Mouse (Mus musculus) liver, embryonic 16.5 days (tissue): ENCODE measurements around the gene Prpf19. TPM values are rescaled to one million over a fixed set of nuclear protein-coding genes. Genes with fewer than 3 reads are reported as not detected.

Experiments used
- ATAC-seq: fragments of 200-750 bp; cut with Nextera tagmentation; 2 replicates; pipeline ENCODE4 v1.8.0; 2017; ENCODE audit warnings: low read depth, mild to moderate bottlenecking, moderate number of reproducible peaks, moderate library complexity
- H3K27ac ChIP-seq: fragments of 300-500 bp; sonication (generic); 2 replicates; pipeline ENCODE4 v1.5.1; 2014; ENCODE audit warnings: mild to moderate bottlenecking, low read length
- H3K27me3 ChIP-seq: fragments of 300-500 bp; sonication (generic); 2 replicates; pipeline ENCODE4 v1.6.1; 2014; ENCODE audit warnings: low read depth, low read length, mixed read lengths; ENCODE audit not compliant: control insufficient read depth, insufficient read depth
- H3K36me3 ChIP-seq: fragments of 300-500 bp; sonication (generic); 2 replicates; pipeline ENCODE4 v1.6.1; 2014; ENCODE audit warnings: mild to moderate bottlenecking; ENCODE audit not compliant: control insufficient read depth, insufficient read depth
- H3K4me1 ChIP-seq: fragments of 300-500 bp; sonication (generic); 2 replicates; pipeline ENCODE4 v1.6.1; 2014; ENCODE audit warnings: low read depth, low read length, mixed read lengths; ENCODE audit not compliant: control insufficient read depth
- H3K4me2 ChIP-seq: fragments of 300-500 bp; sonication (generic); 2 replicates; pipeline ENCODE4 v1.6.1; 2014; ENCODE audit warnings: low read depth, low read length, mixed read lengths
- H3K4me3 ChIP-seq: fragments of 300-500 bp; sonication (generic); 2 replicates; pipeline ENCODE4 v1.5.1; 2014; ENCODE audit warnings: low read depth, mild to moderate bottlenecking, low read length
- H3K9ac ChIP-seq: fragments of 300-500 bp; sonication (generic); 2 replicates; pipeline ENCODE4 v1.6.1; 2014; ENCODE audit warnings: low read depth, low read length
- H3K9me3 ChIP-seq: fragments of 300-500 bp; sonication (generic); replicated peaks from 2 replicates; pipeline ENCODE4 v1.6.1; 2016; ENCODE audit warnings: low read length; ENCODE audit not compliant: control insufficient read depth
- WGBS: fragments of 180-500 bp; shearing (Covaris S2); extraction: QIAGEN DNeasy Blood & Tissue Kit; methylation state at CpG from one replicate; pipeline ENCODE4 v1.1.7; 2014; ENCODE audit not compliant: insufficient replicate concordance; 5-methylcytosine and 5-hydroxymethylcytosine counted together
- polyA plus RNA-seq: library from polyadenylated mRNA; unstranded; fragments of >200 nt; fragmentation: Nextera tagmentation; extraction: Ambion mirVana; gene quantifications from 2 replicates; pipeline ENCODE4 v1.2.1, GENCODE M21; 2015

Gene Prpf19
- polyA plus RNA-seq, 1 experiment from 2014 or later: 11.7 TPM

DNA sequence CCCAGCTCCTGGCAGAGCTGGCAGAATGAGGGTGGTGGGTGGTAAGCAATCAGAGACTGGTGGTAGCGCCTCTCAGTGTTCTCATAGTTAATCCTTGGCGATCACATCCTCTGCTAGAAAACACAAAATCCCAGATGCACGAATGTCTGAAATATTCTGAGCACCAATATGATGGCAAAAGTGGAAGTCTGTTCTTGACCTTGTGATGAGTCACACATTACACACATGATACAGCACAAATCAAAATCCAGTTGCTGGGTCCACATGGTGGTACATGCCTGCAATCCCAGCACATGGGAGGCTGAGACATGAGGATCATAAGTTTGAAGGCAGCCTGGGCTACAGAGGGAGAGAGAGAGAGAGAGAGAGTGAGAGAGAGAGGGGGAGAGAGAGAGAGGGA is 26.0 kb downstream of the Prpf19 start:
- Histone ChIP-seq H3K27ac (no peak overlapping the region), H3K4me1 (no peaks in the 10 kb centered on the region), H3K9me3 (no peaks in the 10 kb centered on the region), H3K36me3 (no peaks in the 10 kb centered on the region), H3K27me3 (no peaks in the 10 kb centered on the region), H3K4me3 (no peak overlapping the region), H3K9ac (no peak overlapping the region), H3K4me2 (no peak overlapping the region)
- 50% methylated on average over 3 of the region's 3 CpGs for WGBS
- ATAC-seq: no peak

DNA sequence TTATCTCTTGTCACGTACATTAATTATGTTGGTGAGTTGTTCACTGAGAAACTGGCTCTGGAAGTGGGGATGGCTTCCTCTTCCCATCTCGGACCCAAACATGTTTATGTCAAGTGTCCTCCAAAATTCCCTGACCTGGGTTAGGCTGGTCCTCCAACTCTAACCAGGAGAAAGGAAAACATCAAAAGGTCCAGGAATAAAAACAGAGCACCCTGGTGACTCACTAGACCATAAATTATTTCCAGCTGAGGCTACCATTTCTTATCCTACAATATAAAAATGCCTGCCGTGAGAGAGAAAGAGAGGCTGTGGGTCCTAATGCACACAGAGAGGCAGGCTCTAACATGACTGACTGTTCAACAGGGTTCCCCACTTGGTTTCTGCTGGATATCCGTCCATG is 29.2 kb downstream of the Prpf19 start:
- Histone ChIP-seq H3K36me3 (no peaks in the 10 kb centered on the region), H3K27me3 (no peaks in the 10 kb centered on the region; the same call in 1 of the 2 replicates), H3K4me3 (no peak overlapping the region), H3K4me2 (no peak overlapping the region), H3K27ac (no peak overlapping the region), H3K4me1 (no peaks in the 10 kb centered on the region), H3K9me3 (no peaks in the 10 kb centered on the region), H3K9ac (no peak overlapping the region)
- ATAC-seq: no peak
- WGBS: 37% methylated on average over 4 of the region's 4 CpGs

DNA sequence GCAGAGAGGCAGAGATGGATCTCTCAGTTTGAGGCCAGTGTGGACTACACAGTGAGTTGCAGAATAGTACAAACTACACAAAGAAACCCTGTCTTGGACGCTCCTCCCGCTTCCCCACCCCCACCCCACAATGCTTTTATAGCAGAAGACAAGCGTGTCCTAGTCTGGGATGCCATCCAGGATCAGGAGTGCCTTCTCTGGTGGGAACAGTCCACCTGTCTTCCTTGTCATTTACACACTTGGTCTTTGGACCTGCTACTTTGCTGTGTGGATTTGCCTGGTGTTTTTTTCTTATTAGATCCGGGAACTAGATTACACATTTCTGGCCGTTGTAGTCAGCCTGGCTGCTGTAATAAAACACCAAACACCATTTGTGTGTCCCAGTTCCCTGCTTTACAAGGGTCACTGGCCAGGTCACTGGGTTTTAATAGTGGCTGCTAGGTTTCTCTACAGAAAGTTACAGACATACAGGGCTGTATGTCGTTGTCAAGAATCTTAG is 31.1 kb downstream of the Prpf19 start:
- Histone ChIP-seq H3K27ac (no peak overlapping the region), H3K27me3 (no peaks in the 10 kb centered on the region; the same call in 1 of the 2 replicates), H3K4me1 (no peaks in the 10 kb centered on the region), H3K9ac (no peak overlapping the region), H3K4me3 (no peak overlapping the region), H3K36me3 (no peaks in the 10 kb centered on the region), H3K9me3 (no peaks in the 10 kb centered on the region), H3K4me2 (no peak overlapping the region)
- 55% methylated on average over 6 of the region's 6 CpGs for WGBS
- ATAC-seq: no peak

DNA sequence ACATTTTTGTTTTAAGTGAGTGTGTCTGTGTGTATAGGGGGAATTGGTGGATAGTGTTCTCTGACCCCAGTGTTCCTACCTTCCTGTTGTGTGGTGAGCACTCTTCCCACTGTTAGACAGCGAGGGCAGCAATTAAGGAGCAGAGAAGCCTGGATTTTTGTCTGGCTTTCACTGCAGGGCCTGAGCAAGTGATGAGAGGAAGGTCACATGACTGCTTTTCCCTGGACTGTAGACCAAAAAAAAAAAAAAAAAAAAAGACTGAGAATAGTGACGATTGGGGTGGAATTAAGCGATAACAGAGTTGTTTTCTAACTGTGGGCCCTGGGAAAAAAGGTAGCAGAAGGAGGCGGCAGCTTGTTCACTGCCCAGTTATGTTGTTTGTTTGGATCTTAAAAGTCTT is 31.6 kb downstream of the Prpf19 start:
- WGBS: 35% methylated on average over 4 of the region's 4 CpGs
- Histone ChIP-seq H3K4me1 (no peaks in the 10 kb centered on the region), H3K9ac (no peak overlapping the region), H3K27me3 (no peaks in the 10 kb centered on the region; the same call in 1 of the 2 replicates), H3K4me3 (no peak overlapping the region), H3K36me3 (no peaks in the 10 kb centered on the region), H3K9me3 (no peaks in the 10 kb centered on the region), H3K4me2 (no peak overlapping the region), H3K27ac (no peak overlapping the region)
- ATAC-seq: no peak

DNA sequence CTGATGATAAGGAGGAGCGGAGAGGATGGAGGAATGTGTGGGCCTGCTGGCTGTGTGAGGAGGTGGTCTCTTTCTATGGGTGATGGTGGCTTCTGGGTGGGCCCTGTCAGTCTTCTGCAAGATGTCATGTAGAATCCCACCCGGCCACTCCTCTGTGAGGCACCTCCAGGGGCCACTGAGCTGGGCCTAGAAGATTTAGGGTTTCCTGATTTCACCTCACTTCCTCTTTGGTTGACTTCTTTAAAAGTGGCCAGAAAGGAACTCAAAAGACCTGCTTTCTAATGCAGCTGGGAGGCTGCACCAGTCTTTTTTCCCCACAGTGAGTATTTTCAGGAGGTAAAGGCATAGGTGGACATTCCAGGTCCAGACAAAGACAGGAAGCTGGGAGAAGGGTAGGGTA is 35.6 kb downstream of the Prpf19 start:
- Histone ChIP-seq H3K36me3 (no peaks in the 10 kb centered on the region), H3K4me1 (no peaks in the 10 kb centered on the region), H3K9me3 (no peaks in the 10 kb centered on the region), H3K27me3 (no peaks in the 10 kb centered on the region; the same call in 1 of the 2 replicates), H3K9ac (no peak overlapping the region), H3K4me2 (no peak overlapping the region), H3K4me3 (no peak overlapping the region), H3K27ac (no peak overlapping the region)
- no peak for ATAC-seq
- 33% methylated on average over 2 of the region's 2 CpGs for WGBS

DNA sequence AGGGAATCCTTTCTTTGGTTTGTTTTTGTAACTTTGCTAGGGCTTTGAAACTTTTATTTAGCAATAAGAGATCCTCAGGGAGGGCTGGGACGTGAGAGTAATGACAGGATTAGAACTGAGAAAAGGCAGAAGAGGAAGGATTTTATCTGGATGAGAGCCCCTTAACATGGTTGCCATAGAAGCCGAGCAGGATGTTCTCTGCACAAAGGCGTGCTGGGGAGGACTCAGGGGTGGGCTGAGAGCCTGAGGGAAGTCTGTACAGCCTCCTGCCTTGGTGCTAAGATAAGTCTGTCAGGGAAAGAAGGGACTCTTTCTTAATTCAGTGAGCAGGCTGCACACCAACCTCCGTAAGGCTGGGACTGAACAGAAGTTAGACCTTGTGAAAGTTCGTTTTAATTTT is 40.0 kb downstream of the Prpf19 start:
- WGBS: 36% methylated on average over 5 of the region's 5 CpGs
- H3K27ac ChIP-seq: no peak overlapping the region
- ATAC-seq: no peak
- H3K9me3 ChIP-seq: no peaks in the 10 kb centered on the region; the same call in 1 of the 2 replicates
- H3K9ac ChIP-seq: no peak overlapping the region
- H3K27me3 ChIP-seq: no peaks in the 10 kb centered on the region
- peaks cover 13% of the 10 kb centered on the region for H3K4me1 ChIP-seq
- no peak overlapping the region for H3K4me3 ChIP-seq
- H3K4me2 ChIP-seq: no peak overlapping the region
- no peaks in the 10 kb centered on the region for H3K36me3 ChIP-seq

DNA sequence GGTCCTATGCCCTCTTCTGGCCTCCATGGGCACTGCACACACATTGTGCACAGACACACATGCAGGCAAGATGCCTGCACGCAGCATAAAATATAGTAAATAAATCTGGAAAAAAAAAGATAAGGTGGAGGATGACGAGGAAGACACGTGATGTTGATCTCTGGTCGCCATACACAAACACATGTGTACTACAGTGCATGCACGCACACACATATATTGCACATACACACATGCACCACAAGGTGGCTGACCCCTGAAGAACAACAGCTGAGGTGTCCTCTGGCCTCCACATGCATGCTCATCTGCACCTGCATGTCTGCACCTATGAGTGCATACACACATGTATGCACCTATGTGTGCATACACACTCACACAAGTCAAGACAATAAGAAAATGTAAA is 41.0 kb downstream of the Prpf19 start:
- Histone ChIP-seq H3K36me3 (no peaks in the 10 kb centered on the region), H3K9me3 (no peaks in the 10 kb centered on the region; the same call in 1 of the 2 replicates), H3K4me3 (no peak overlapping the region), H3K4me1 (peaks cover 21% of the 10 kb centered on the region), H3K27ac (no peak overlapping the region), H3K4me2 (no peak overlapping the region), H3K9ac (no peak overlapping the region), H3K27me3 (no peaks in the 10 kb centered on the region)
- ATAC-seq: no peak
- WGBS: 67% methylated on average over 5 of the region's 5 CpGs

DNA sequence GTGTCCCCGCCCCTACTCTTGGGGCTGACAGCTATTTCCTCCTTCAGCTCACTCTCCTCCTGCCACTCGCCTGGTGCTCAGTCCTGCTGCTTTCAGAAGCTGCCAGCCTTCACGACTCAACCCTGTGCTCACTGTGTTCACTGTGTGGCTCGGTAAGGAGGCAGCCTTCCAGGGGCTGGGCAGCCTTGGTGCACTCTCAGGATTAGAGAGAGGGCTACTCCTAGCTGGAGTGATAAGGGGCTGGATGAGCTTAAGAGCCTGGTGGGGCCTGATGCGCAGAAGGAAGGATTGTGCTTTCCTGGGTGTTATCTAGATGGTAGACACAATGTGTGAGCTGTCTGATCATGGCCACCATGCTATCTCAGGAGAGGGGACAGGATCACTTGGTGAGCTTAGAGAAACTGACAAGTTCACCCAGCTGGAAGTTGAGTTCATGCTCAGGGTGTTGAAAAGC is 42.1 kb downstream of the Prpf19 start, which contains the start of gene Ptgdr2:
Gene Ptgdr2 (plus strand): TSS at position 51 of the 454 bp plus-strand sequence.
- Histone ChIP-seq H3K4me1 (peaks cover 21% of the 10 kb centered on the region), H3K9me3 (no peaks in the 10 kb centered on the region; the same call in 1 of the 2 replicates), H3K27me3 (no peaks in the 10 kb centered on the region), H3K36me3 (no peaks in the 10 kb centered on the region; the same call in 1 of the 2 replicates), H3K4me2 (no peak within 1 kb of the TSS), H3K4me3 (no peak within 1 kb of the TSS), H3K27ac (no peak within 1 kb of the TSS), H3K9ac (no peak within 1 kb of the TSS)
- peak; percentile 50 for ATAC-seq
- WGBS: 23% methylated on average over 5 of the region's 5 CpGs

DNA sequence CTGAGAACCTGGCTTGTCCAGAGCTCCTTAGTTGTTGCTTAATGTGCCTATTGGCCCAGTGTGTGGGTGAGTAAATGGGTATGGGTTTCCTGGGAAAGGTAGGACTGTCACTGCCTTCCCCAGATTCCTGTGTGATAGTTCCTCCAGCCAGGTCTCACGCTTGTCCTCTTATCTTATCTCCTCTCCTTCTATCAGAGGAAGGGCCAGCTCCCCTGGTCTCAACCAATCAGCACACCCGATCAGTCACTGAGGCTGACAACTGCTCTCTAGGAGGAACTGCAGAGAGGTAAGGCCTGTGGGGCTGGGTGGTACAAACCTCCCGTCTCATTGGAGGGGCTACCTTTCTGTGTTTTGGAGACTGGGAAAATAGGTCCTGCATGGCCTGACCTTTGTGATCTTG is 43.7 kb downstream of the Prpf19 start:
- Histone ChIP-seq H3K4me1 (peaks cover 21% of the 10 kb centered on the region), H3K27me3 (no peaks in the 10 kb centered on the region), H3K27ac (no peak overlapping the region), H3K9ac (no peak overlapping the region), H3K4me3 (no peak overlapping the region), H3K4me2 (no peak overlapping the region), H3K36me3 (peaks cover 3% of the 10 kb centered on the region; the same call in 1 of the 2 replicates), H3K9me3 (no peaks in the 10 kb centered on the region; the same call in 1 of the 2 replicates)
- 23% methylated on average over 3 of the region's 3 CpGs for WGBS
- ATAC-seq: no peak
